Mouse (Mus musculus) forebrain, embryonic 12.5 days (tissue): Measurements from ENCODE around the gene Odr4. TPM values are rescaled to one million over a fixed set of nuclear protein-coding genes. Genes with fewer than 3 reads are reported as not detected.
A peak's percentile ranks its signal among the peaks of the same experiment; 100 is the strongest.

ENCODE experiments used
- ATAC-seq: fragments of 200-750 bp; cut with Nextera tagmentation; 2 replicates; pipeline ENCODE4 v1.8.0; 2017; ENCODE audit warnings: moderate TSS enrichment; ENCODE audit not compliant: low FRiP score
- H3K27ac ChIP-seq: fragments of 300-500 bp; sonication (generic); 2 replicates; pipeline ENCODE4 v1.5.1; 2016; ENCODE audit warnings: mild to moderate bottlenecking
- H3K27me3 ChIP-seq: fragments of 300-500 bp; sonication (generic); 2 replicates; pipeline ENCODE4 v1.6.1; 2016; ENCODE audit warnings: mild to moderate bottlenecking
- H3K36me3 ChIP-seq: fragments of 300-500 bp; sonication (generic); replicated peaks from 2 replicates; pipeline ENCODE4 v1.6.1; 2016; ENCODE audit warnings: mild to moderate bottlenecking
- H3K4me1 ChIP-seq: fragments of 300-500 bp; sonication (generic); 2 replicates; pipeline ENCODE4 v1.6.1; 2016
- H3K4me2 ChIP-seq: fragments of 300-500 bp; sonication (generic); 2 replicates; pipeline ENCODE4 v1.6.1; 2016; ENCODE audit warnings: mild to moderate bottlenecking, moderate library complexity
- H3K4me3 ChIP-seq: fragments of 300-500 bp; sonication (generic); replicated peaks from 2 replicates; pipeline ENCODE4 v1.5.1; 2016; ENCODE audit warnings: mild to moderate bottlenecking
- H3K9ac ChIP-seq: fragments of 300-500 bp; sonication (generic); 2 replicates; pipeline ENCODE4 v1.6.1; 2016; ENCODE audit warnings: mild to moderate bottlenecking
- H3K9me3 ChIP-seq: fragments of 300-500 bp; sonication (generic); 2 replicates; pipeline ENCODE4 v1.6.1; 2016
- WGBS: fragments of 180-500 bp; shearing (Covaris S2); methylation state at CpG from one replicate; pipeline ENCODE4 v1.1.7; 2016; 5-methylcytosine and 5-hydroxymethylcytosine counted together
- polyA plus RNA-seq: library from polyadenylated mRNA; unstranded; fragments of >200 nt; fragmentation: Nextera tagmentation; extraction: Ambion mirVana; gene quantifications from 2 replicates; pipeline ENCODE4 v1.2.1, GENCODE M21; 2016

Gene Odr4
- polyA plus RNA-seq, 1 experiment from 2014 or later = 28.2 TPM

DNA sequence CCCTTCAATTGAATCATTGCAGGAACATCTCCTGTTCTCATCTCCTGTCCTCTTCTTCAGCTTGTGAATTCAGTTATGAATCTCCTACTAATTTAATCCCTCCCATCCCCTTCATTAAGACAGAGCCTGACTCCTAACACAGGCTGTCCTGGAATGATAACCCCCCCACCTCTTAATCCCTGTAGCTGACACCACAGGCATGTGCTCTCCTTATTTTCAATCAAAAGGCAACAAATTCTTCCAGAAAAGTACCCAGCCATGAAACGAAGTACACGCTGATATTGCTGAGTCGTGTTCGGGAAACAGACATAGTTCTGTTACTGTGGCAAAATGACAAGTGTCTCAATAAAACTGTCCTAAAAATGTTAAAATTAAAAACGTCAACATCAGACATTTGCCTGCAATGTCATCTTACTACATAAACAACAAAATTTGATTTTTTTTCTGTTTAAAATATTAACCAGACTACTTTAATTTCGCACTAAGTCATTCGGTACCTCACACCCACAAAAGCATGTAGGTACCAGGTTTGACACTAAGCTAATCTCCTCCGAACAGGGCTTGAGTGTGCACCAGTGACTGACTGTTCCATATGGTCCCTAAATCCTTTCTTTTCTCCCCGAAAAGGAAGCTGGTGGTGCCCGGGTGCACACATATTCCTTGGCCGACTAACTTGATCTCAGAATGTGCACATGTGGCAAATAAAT is 796 bp downstream of the Odr4 start:
- Histone ChIP-seq H3K4me3 (peak overlapping the region; percentile 59), H3K36me3 (peaks cover 35% of the 10 kb centered on the region), H3K9ac (peak overlapping the region; percentile 64), H3K27ac (peak overlapping the region; percentile 42; the same call in 1 of the 2 replicates), H3K9me3 (no peaks in the 10 kb centered on the region), H3K4me1 (peaks cover 11% of the 10 kb centered on the region), H3K27me3 (no peaks in the 10 kb centered on the region), H3K4me2 (peak overlapping the region; percentile 53)
- peak; percentile 24 for ATAC-seq
- 27% methylated on average over 11 of the region's 11 CpGs for WGBS

DNA sequence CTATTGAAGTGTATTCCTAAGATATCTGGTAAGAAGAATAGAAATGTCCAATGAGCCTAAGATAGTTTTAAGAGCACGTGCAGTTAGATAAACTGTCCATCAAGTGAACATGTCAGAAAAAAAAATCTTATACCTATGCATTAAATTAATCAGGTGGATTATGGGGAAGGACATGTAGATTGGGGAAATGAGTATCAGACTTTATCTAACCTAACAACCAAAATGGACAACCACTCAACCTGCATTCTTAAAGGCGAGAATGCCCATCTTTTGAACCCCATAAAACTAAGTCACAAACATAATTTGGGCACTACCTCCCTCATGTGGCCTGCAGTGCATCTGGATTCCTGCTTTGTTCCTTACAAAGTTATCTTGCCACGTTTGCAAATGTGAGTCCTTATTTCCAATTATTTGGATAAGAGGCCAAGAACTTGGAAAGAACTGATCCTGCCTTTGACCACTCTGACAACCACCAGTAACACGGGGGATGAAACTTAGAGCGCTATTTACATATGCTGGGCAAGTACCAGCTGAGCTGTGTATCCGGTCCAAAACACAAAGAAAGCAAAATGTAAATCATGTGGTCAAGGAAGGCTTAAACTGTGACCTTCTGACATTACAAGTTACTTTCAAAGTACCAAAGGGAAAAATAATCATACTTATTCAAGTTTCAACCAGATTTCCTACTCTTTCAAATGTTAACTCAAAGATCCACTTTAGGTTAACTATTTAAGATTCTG is 3.3 kb downstream of the Odr4 start:
- ATAC-seq = no peak
- Histone ChIP-seq H3K27ac (no peak overlapping the region), H3K9me3 (no peaks in the 10 kb centered on the region)

DNA sequence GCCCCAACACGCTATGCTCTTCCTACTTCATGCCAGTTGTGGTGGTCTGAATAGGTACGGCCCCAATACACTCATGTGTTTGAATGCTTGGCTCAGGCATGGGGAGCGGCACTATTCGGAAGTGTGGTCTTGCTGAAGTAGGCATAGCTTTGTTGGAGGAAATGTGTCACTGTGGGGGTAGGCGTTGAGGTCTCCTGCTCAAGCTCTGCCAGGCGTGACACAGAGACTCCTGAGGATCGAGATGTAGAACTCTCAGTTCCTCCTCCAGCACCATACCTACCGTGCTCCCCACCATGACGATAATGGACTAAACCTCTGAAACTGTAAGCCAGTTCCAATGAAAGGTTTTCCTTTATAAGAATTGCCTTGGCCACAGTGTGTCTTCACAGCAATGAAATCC is 5.3 kb downstream of the Odr4 start:
- Histone ChIP-seq H3K27ac (no peak overlapping the region), H3K4me1 (peaks cover 4% of the 10 kb centered on the region), H3K36me3 (peaks cover 28% of the 10 kb centered on the region), H3K4me3 (no peak overlapping the region), H3K4me2 (no peak overlapping the region), H3K9ac (no peak overlapping the region), H3K9me3 (no peaks in the 10 kb centered on the region), H3K27me3 (no peaks in the 10 kb centered on the region)
- 95% methylated on average over 9 of the region's 9 CpGs for WGBS
- ATAC-seq = no peak

More for the DNA sequence above, 3.3 kb downstream of the Odr4 start:
- Histone ChIP-seq H3K4me3 (no peak overlapping the region), H3K36me3 (peaks cover 22% of the 10 kb centered on the region), H3K27me3 (no peaks in the 10 kb centered on the region), H3K4me1 (peaks cover 7% of the 10 kb centered on the region), H3K9ac (no peak overlapping the region), H3K4me2 (no peak overlapping the region)
- 92% methylated on average over 6 of the region's 6 CpGs for WGBS

DNA sequence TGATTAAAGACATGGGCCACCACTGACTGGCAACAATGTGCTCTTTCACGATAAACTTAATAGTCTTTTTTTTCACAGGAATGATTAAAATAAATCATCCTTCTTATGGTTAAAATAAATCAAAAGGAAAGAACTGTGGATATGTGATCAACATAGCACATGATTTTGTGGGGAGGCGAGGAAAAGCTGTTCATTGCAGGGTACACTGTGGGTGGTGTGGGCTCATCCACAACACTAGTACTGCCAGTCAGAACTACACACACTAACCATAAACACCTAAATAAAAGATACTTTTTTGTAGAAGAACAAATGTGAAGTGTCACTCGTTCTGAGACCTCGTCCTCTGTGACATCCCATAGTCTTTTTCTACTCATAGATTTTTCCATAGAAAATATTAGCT is 8.7 kb downstream of the Odr4 start:
- H3K36me3 ChIP-seq = peaks cover 25% of the 10 kb centered on the region
- H3K27ac ChIP-seq = no peak overlapping the region
- no peaks in the 10 kb centered on the region for H3K27me3 ChIP-seq
- WGBS = 92% methylated on average over 4 of the region's 4 CpGs
- H3K4me2 ChIP-seq = no peak overlapping the region
- no peak for ATAC-seq
- H3K9ac ChIP-seq = no peak overlapping the region
- no peaks in the 10 kb centered on the region for H3K4me1 ChIP-seq
- no peaks in the 10 kb centered on the region for H3K9me3 ChIP-seq
- H3K4me3 ChIP-seq = no peak overlapping the region

DNA sequence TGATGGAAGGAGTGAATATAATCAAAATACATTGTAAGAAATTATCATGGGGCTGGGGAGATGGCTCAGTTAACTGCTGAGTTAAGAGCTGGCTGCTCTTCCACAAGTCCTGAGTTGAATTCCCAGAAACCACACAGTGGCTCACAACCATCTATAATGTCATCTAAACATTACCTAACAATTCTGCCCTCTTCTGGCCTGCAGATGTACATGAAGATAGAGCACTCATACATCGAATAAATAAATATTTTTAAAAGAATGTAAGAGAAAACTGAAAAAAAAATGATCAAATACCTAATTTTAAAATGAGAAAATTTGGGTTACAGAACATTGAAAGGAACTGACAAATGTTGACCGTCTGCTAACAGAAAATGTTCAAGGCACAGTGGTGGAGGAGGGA is 18.6 kb downstream of the Odr4 start:
- 94% methylated on average over 2 of the region's 2 CpGs for WGBS
- H3K9ac ChIP-seq = no peak overlapping the region
- no peak overlapping the region for H3K4me2 ChIP-seq
- H3K9me3 ChIP-seq = no peaks in the 10 kb centered on the region
- no peaks in the 10 kb centered on the region for H3K4me1 ChIP-seq
- H3K36me3 ChIP-seq = peaks cover 2% of the 10 kb centered on the region; the same call in 1 of the 2 replicates
- no peak overlapping the region for H3K27ac ChIP-seq
- ATAC-seq = no peak
- H3K27me3 ChIP-seq = no peaks in the 10 kb centered on the region
- H3K4me3 ChIP-seq = no peak overlapping the region

DNA sequence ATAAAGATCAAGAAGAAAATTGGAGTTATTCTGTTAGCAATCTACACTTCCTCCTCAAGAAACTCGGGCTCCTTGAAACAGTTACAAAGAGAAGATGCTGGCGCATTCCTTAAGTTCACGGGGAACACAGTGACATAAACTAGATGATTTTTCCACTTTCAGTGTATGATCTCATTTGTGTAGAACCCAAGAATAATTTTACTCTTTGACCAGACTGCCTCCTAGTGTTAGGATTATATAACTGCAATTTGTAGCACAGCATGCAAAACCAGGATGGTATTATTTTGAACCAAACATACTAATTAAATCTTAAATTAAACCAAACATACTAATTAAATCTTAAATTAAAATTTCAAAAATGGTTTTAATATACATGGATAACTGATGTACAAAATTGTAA is 20.0 kb downstream of the Odr4 start:
- H3K9ac ChIP-seq = no peak overlapping the region
- no peak for ATAC-seq
- H3K4me3 ChIP-seq = no peak overlapping the region
- peaks cover 2% of the 10 kb centered on the region; the same call in 1 of the 2 replicates for H3K36me3 ChIP-seq
- no peaks in the 10 kb centered on the region for H3K27me3 ChIP-seq
- H3K4me2 ChIP-seq = no peak overlapping the region
- H3K9me3 ChIP-seq = no peaks in the 10 kb centered on the region
- 85% methylated on average over 3 of the region's 3 CpGs for WGBS
- no peak overlapping the region for H3K27ac ChIP-seq
- no peaks in the 10 kb centered on the region for H3K4me1 ChIP-seq

DNA sequence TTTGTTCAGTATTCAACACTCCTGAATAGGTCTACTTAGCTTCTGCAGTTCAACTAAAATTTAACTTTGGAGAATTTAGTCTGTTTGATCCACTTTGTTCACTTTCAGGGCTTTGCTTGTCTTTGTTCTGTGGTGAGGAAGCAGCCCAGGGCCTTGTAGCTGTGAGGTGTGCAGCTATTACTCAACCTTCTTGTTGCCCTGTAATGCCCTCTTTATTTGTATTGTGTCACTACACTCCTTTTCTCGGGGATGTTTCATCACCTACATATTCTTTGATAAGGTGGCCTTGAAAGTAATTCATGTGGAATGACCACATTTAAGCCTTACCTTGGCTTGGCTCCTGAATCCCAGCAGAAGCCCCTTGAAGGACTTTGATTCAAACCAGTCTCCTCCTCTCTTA is 32.0 kb downstream of the Odr4 start:
- no peak overlapping the region for H3K27ac ChIP-seq
- H3K9ac ChIP-seq = no peak overlapping the region
- no peak for ATAC-seq
- H3K4me2 ChIP-seq = no peak overlapping the region
- no peaks in the 10 kb centered on the region for H3K4me1 ChIP-seq
- no peak overlapping the region for H3K4me3 ChIP-seq
- peaks cover 18% of the 10 kb centered on the region for H3K36me3 ChIP-seq
- H3K27me3 ChIP-seq = no peaks in the 10 kb centered on the region
- 96% methylated on average over 1 of the region's 1 CpGs for WGBS
- no peaks in the 10 kb centered on the region for H3K9me3 ChIP-seq

DNA sequence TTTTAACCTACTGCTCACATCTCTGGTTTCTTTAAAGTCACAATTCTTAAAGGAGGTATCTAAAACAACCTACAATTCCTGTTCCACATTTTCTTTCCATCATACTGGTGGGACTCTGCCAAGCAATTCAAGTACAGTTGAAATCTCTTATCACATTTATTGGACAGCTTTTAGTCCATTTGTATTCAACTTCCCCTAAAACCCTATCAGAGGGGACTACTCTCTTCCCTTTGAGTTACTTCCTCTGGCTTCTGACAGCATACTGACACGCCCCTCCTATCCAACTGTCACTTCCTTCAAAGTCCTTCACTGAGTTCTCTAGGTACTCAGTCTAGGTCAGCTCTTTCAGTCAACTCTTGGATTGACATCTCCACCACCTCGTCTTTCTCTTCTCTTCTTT is 57.8 kb downstream of the Odr4 start:
- Histone ChIP-seq H3K9me3 (no peaks in the 10 kb centered on the region), H3K9ac (no peak overlapping the region), H3K4me3 (no peak overlapping the region), H3K36me3 (no peaks in the 10 kb centered on the region), H3K4me1 (no peaks in the 10 kb centered on the region), H3K27ac (no peak overlapping the region), H3K27me3 (no peaks in the 10 kb centered on the region), H3K4me2 (no peak overlapping the region)
- WGBS = 86% methylated on average over 2 of the region's 2 CpGs
- no peak for ATAC-seq

DNA sequence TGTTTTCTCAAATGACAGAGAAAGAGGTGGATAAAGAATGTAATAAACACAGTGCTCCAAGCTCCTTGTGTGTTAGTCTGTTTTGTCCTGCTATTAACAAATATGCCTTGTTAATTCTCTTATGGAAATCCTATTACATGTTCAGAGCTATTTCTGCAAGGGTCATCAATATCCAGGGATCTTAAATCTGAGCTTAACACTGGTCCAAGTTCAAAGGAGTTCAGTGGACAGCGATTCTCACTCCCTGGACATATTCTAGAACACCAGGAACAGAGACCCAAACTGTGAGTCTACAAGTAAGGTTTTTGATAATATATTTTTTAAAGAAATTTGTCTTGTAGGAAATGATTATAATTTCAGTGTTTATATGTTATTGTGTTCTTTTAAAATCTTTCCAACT is 73.7 kb downstream of the Odr4 start, which contains the start of gene Pdc:
Gene Pdc, plus strand, starts transcription at position 213 of the 400 bp plus-strand sequence.
- 88% methylated on average over 1 of the region's 1 CpGs for WGBS
- Histone ChIP-seq H3K9ac (no peak within 1 kb of the TSS), H3K4me1 (no peaks in the 10 kb centered on the region), H3K4me2 (no peak within 1 kb of the TSS), H3K36me3 (no peaks in the 10 kb centered on the region), H3K27me3 (no peaks in the 10 kb centered on the region), H3K9me3 (no peaks in the 10 kb centered on the region), H3K27ac (no peak within 1 kb of the TSS), H3K4me3 (no peak within 1 kb of the TSS)
- ATAC-seq = no peak

Other genes with a start within 250 kb of the Odr4 start
- gene Pdc, start 73.7 kb downstream of the Odr4 start, polyA plus RNA-seq = not detected in 2 replicates
- gene Tpr, start 242 bp downstream of the Odr4 start, polyA plus RNA-seq = 193 TPM in 2 replicates
- gene Prg4, start 73.1 kb upstream of the Odr4 start, polyA plus RNA-seq = 0.72 and 0.91 TPM in 2 replicates